Mouse (Mus musculus) cerebellum, adult (tissue): ENCODE results near the gene Stk40.

Source experiments
- ATAC-seq: cut with Nextera tagmentation; 2 replicates; pipeline ENCODE4 v1.9.2; 2017; ENCODE audit warnings: mild to moderate bottlenecking, moderate library complexity, mixed read lengths; ENCODE audit not compliant: insufficient number of reproducible peaks, low FRiP score, low TSS enrichment

Gene Stk40

DNA sequence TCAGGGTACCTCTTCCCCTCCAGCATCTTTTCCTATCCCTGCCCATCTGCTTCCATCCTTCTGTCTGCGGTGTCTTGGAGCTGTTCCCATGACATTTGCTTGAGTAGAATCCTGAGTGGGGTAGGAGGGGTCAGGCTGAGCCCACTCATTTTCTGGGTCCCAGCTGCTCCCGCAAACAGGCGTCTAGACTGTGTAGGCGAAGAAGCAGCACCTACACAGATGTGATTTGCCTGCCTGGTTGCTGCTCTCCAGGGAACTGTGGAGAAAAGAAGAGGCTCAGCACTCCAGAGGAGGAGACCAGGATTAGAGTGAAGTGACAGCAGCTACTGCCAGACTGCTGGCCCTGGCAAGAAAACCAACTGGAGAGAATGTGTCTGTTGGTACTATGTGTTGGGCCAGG is 14.9 kb downstream of the Stk40 start:
- peak; percentile 36; the same call in 1 of the 2 replicates for ATAC-seq

DNA sequence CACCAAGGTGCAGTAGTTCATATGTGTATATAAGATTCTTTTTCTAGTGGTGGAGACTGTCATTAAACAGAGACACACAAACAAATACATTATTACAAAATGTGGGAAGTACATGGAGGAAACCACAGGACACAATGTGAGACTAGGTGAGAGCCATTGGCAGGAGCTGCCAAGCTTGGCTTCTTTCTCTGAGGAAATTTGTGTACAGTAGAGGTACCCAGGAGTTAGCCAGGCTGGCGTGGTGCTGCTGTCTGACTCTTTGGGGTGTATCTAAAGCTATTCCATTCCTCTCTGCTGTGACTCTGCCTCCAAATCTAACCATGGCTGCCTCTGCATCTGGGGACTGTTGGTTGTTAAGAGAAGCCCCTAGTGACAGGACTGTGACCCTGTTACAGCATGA is 15.3 kb downstream of the Stk40 start:
- 0 out of 2 replicates have a peak, but pooled peaks have one; percentile 9 for ATAC-seq

DNA sequence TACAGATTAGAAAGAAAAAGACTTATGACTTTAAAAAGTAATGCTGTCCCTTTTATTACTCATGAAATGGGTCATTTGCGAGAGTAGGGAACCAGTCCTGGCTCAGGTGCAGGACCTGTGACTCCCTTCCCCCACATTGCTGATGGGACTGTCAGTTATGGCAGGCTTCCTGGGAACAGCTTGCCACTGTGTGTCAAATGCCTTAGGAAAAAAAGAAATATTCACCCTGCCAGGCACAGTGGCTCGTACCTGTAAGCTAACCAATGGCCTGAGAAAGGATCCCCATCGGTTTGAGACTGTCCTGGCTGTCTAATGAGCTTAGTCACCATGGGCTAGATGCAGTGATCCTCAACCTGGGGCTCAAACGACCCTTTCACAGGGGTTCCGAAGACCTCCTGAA is 16.3 kb downstream of the Stk40 start:
- peak; percentile 47; the same call in 1 of the 2 replicates for ATAC-seq

DNA sequence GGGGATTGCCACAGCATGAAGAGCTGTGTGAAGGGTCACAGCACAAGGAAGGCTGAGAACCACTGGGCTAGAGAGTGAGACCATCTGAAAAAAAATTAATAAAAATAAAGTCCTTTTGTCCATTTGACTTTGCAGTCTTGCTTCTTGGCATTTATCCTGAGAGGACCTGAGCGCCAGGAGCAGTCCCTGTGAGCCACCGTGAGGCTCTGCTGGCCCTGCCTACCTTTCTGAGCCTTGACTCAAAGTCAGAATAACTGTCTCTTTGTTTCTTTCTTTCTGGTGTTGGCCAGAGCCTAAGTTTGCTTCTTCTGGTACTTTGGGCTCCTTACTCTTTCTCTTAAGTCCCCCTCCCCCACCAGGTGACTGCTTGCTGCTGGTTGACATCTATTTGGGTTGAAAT is 16.7 kb downstream of the Stk40 start:
- ATAC-seq = no peak

DNA sequence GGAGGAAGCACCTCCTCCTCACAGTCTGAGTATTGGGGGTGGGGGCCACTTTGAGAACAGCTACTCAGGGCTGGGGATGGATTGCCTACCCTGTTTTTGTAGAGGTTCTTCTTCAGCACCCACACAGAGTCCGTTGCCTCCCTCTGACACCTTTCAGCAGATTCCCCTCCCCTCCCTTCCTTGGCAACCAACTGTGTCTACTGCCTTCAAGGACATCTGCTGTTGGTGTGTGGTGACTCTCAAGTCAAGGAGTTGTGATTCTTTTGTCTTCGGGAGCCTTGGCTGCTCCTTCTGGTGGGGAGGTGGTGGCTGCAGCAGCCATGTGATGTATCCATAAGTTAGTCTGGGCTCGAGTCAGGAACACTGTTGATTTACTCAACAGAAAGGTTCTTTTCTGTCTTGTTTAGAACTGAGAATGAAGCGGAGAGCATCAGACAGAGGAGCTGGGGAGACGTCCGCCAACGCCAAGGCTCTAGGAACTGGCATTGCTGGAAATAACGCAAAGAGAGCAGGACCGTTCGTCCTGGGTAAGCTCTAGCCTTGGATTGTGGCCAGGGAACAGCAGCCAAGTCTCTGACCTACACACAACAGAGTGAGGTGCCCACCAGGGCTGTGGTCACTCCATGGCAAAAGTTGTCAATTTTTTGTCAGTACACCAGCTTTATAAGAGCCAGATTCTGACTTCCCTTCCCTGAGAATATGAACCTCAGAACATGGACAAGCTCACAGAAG is 19.7 kb downstream of the Stk40 start:
- no peak for ATAC-seq

DNA sequence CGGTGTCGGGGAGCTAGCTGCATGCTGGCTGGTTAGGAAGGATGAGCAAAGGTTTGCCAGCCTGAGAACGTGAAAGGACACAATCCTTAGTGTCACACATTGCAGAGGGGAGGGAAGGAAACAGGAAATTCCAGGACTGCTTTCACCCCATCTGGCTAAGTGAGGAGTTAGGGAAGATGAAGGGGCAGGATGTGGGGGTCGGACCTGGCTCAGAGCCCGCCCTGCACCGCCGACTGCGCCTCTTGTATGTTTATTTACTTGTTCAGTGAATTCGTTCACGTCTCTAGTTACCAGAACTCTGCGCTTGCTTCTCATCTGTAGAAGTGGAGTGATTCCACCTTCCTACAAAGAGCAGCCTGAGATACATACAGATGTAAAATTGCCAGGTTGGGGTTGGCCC is 26.7 kb downstream of the Stk40 start:
- no peak for ATAC-seq

DNA sequence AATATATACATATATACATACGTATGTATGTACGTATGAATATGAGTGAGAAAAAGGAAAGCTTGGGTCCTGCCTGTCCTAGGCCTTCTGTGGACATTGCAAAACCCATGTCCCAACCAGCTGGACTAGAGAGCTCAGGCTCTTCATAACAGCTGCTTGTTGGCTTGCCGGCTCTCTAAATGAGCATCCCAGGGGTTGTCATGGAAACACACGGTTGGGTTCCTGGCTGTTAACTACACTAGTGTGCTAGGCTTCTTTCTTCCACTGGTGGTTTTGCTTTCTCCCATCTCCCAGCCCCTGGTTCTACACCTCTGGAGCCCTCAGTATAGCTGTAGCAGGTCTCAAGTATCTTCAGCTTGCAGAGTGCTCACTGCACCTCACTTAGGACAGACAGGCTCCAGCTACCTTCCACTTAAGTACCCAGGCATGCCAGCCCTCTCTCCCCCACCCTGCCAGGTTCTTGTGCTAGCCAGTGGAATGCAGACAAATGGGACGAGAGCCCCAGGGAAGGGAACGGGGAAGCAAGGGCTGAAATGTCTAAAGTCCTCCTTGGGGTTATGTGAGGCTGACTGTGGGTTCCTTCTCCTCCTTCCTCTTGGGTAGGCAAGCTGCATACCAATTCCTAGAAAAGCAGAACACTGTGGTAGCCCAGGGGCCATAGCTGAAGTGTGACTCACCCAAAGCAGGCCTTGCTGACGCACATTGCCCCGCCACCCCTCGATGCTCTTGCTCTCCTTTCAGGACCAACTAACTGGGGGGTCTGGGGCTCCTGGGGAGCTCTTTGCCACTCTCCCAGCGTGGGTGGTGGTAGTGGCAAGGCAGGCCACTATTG is 27.7 kb downstream of the Stk40 start:
- ATAC-seq = no peak

DNA sequence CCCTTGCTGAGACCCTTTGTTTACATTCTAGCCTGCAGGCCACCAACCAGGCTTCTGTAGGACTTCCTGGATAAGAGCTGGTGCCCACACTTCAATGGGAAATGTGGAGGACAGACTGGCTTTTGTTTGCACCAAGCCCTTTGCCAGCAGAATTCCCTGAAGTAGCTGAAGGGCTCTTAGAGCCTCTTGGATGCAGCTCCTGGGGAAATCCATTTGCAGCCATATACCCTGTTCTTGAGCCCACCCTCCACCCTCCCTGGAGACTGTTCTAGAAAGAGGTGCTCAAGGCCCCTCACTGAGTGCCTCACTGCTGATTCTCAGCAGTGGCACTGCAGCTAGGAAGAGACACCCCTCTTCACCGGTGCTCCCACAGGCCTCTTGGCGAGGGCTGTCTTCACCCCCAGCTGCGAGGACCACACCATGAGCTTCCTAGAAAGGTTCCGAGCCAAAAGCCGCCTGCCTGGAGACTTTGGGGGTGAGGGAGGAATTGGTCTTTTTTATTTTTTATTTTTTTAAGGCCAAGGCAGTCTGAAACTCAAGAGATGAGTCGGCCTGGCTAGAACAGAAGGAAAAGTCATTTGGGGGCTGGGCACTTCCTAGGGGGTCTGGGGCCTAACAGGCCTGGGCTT is 29.0 kb downstream of the Stk40 start:
- ATAC-seq = no peak

DNA sequence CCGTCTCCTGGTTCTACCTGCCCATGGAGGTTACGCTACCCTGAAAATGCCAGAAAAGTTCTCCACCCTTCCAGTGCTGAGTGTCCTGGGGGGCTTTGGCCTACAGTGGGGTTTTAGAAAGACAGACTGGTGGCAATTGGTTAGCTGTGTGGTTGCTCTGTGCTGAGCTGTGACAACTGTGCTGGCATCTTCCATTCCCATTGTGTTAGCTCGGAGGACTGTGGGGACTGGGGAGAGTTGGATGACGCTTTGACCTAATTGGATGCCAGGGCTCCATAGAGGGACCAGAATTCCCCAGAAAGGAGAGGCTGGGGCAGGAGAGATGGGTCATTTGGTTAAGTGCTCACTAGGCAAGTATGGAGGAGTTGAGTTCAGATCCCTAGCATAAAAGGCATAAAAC is 30.5 kb downstream of the Stk40 start:
- ATAC-seq = no peak

DNA sequence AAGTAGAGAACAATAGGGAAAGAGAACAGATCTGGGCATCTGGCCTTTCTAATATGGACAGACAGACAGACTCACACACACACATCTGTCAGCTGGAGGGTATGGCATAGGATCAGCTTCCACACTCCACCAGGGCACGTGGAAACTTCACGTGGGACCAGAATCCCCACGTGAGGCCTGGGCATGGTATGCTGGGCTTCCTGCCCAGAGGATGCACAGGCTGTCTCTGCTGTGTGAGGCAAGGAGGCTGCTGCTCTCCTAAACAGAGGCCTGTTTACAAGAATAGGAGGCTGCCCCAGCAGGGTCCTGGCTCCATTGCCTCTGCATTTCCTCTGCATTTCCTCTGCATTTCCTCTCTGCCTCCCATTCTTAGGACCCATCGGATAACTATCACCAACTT is 30.9 kb downstream of the Stk40 start:
- no peak for ATAC-seq

DNA sequence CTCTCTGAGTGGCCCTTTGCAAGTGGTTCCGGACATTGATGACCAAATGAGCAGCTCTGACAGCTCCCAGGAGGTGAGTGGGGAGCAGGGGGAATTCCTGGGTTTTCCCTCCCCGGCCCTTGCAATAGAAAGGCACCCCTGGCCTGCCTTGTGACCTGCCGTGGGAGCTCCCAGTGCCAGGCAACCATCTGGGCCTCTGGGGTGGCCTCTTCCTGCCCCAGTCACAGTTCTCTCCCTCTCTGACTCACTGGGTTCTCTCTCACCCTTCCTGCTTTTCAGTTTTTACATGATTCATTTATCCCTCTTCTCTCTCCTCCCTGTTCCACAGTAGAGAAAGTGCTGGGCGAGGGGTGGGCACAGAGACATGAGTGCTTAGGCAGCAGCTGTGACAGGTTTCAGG is 34.0 kb downstream of the Stk40 start:
- ATAC-seq = no peak

DNA sequence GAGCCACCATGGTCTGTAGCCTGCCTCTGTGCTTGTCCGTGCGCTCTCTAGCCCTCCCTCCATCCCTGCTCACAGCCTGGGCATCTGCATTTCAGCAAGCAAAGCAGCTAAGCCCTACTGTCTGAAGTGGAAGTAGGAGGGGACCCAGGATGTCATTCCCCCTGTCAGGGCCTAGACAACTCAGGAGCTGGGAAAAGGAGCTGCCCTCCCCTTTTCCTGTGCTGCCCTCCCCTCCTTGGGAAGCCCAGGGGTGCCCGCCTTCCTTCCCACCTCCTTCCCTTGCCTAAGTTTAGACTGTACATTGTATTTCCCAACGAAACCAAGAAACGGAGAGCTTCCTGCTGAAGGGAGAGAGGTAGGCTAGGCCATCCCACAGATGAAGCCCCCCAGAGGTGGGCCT is 37.3 kb downstream of the Stk40 start:
- ATAC-seq = no peak

DNA sequence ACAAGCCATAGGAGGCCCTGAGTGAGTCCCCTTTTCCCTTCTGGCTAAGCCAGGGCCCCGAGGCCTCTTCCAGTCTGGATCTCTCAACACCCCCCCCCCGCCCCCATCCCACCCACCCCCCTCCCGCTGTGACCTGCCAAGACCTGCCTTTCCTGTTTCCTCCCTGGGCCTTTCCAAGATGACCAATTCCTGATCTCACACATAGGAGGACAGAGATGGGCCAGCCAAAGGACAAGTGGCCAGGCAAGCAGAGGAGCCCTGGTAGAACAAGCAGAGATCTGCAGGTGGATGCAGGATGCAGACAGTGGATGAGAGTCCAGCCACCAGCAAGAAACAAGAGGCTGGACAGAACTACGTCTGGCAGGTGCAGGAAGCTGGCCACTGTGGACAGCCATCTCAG is 41.6 kb downstream of the Stk40 start:
- no peak for ATAC-seq

DNA sequence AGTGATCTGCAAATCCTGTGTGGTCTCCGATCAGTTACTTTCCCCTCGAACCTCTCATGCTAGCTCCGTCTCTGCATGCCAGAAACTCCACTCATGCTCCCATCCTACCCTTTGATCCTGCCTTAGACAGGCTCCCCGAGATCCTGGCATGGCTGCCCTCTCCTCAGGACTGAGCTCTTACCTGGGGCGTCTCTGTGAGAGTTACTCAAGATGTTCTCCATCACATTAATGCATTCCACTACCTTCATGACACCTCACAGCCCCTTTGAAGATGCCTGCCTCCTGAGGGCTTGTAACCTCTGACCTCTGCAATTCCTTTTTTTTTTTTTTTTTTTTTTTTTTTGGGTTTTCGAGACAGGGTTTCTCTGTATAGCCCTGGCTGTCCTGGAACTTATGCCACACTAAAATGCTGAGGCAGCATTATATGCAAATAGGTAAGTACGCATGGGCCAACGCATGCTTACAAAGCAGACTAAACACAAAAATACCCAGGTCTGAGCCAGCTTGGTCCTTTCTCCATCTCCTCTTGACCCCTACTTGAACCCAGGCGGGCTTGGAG is 43.3 kb downstream of the Stk40 start:
- no peak for ATAC-seq

DNA sequence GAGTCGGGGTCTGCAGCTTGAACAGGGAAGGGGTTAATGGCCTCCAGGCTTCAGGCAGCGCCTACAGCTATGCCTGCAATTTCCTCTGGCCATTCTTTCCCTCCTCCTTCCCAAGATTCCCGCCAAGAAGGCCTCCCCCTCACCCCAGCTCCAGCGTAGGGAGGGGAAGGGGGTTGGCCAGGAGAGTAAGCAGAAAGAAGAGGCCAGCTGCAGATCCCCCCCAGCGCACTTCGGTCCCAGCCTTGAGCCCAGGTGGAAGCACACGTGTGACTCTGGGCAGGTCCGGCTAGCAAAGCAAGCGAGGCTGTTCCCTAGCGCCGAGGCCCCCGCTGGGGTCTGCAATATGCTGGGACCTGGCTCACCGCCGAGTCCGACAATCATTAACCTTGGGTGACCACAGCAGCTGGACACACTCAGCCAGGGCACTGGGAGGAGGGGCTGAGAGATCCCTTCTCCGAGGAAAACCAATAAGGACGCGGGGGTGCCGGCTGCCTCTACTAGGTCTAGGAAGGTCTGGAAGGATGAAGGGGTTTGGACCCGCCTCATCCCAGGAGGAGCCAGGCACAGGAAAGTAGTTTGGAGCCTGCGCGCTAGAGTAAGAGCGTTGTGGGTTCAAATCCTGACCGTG is 43.9 kb downstream of the Stk40 start, which contains the start of gene Eva1b:
Eva1b (plus strand) TSS at position 212 of the 628 bp plus-strand sequence.
- ATAC-seq = no peak

DNA sequence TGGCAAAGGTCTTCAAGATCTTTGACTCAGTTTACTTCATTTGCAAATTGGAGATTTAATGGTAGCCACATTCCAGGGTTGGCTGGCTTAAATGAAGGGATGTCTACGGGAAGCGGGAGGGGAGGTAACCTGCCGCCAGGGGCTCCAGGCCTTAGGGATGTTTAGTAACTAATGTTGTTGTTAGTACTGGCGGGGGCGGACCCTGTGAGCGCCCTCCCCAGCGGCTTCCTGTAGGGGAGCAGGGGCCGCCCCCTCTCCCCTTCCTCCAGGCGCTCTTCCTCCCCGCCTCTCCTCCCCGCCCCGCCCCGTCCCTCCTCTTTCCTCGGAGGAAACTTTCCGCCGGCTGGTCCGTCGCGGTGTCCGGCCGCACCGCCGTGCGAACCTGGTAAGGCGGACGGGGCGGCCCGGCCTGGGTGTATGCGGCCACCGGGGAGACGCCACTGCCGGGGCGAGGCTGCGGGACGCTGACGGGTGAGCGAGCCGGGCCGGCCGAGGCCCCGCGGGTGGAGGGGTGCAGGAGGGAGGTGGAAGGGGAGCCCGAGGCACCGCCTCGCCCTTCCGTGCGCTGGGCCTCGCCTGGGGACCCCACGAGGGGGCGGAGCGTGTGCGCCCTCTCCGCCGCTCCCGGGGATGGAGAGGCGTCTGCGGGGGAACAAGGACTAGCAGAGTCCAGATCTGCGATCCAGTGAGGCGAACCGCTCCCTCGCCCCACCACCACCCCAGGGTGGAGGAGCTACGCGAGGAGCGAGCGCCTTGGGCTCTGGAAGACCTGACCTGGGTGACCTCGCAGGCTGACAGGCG is 44.6 kb downstream of the Stk40 start:
- no peak for ATAC-seq

DNA sequence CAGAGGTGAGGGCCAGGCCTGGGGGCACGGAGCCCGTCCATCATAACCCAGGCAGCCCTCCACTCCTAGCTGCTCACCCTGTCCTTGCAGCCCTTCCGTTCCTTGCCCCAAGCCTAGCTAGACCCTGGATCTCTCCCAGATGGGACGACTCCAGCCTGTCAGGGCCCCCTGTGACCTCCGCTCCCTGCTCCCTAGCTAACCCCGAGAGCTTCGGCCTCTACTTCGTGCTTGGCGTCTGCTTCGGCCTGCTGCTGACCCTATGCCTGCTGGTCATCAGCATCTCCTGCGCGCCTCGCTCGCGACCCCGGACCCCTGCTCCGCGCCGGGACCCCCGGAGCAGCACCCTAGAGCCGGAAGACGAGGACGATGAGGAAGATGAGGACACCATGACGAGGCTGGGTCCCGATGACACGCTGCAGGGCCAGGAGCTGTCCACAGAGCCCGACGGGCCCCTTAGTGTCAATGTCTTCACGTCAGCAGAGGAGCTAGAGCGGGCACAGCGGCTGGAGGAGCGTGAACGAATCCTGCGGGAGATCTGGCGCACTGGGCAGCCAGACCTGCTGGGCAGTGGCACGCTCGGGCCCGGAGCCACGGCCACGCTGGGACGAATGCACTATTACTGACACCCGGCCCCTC is 45.4 kb downstream of the Stk40 start:
- ATAC-seq = no peak; the same call in 1 of the 2 replicates

DNA sequence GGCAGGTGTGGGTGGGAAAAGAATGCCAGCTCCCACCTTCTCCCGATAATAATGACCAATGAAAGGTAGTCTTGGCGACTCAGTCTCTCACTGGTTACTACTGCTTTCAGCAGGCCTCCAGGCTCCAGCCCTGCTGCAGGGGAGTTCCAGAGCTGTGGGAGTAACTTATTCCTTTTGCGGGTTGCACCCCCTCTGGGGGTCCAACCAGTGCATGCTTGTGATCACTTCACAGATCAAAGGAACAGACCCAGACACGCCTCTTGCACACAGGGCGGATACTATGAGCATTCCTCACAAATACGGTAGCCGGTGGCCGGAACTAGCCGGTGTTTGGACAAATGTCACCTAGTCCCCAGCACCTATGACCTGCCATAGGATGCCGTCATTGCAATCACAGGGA is 46.0 kb downstream of the Stk40 start:
- no peak for ATAC-seq

DNA sequence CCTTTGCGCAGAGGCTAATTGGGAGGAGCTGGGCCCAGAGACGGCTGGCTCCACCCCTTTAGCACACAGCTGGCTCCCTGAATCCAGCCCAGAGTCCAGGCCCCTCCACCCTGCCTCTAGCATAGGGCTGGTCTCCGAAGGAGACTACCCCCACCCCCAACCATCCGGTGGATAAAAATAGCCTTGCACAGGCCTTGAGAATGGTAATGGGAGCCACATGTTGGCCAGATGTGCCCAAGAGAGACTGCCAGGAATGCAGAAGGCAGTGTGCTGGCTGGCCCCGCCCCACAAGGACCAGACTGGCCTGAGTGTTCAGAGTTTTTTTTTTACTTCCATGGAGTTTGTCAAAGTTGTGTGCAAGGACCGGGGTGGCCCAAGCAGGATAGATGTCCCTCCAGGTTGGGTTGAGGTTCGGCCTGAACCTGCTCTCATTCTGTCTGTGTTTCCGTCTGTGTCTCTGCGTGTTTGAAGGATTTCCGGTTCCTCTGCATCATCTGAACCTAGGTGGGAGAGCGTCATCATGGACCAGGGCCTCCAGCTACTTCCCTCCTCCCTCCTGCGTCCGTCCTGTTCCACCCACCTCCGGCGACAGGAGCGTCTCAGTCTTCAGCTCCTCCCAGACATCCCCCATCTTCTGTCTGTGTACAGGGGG is 46.7 kb downstream of the Stk40 start:
- no peak for ATAC-seq
